Mouse (Mus musculus): Measurements from ENCODE around the gene Cd300lg. TPM values are rescaled to one million over a fixed set of nuclear protein-coding genes. Genes with fewer than 3 reads are reported as not detected.
A peak's percentile ranks its signal among the peaks of the same experiment; 100 is the strongest.

Gene Cd300lg
- total RNA-seq, 1 experiment, result not detected

DNA sequence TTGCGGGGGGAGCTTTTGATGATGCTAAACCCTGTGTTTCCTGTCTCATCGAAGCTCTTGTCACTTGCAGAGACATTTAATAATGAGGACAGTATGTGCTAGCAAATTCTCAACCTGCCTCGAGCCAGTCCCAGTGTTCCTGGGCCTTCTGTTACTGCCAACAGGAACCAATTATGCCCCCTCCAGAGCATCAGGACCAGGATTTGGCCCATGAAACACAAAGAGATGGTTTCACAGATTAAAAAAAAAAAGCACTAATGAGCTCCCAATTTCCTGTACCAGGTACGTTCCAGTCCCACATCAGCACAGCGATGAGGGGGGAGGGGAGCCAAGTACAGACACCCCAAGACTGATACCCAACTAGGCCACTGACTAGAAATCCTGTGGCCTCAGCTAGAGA is 20.1 kb upstream of the Cd300lg start:
- no peak overlapping the region for H3K27ac ChIP-seq (ENCODE audit: insufficient read depth, low read depth, low read length, poor library complexity, severe bottlenecking)
- DNase-seq (ENCODE audit: low read depth, low spot score), result no peak
- H3K4me3 ChIP-seq (ENCODE audit: insufficient read depth in 1 of 2, low read depth in 1 of 2, low read length in 2 of 2, poor library complexity in 1 of 2, severe bottlenecking in 1 of 2), result no peak overlapping the region
- peaks cover 3% of the 10 kb centered on the region; the same call in 1 of the 2 replicates for H3K36me3 ChIP-seq (ENCODE audit: control insufficient read depth, insufficient read depth, low read length, poor library complexity, severe bottlenecking)
- TF ChIP-seq CHD2 (IDR thresholded peaks at IDR 0.05; ENCODE audit: low read depth, low read length) (no peak), MAFK (IDR thresholded peaks at IDR 0.05; ENCODE audit: insufficient read depth, low read depth, low read length) (no peak), ZNF384 (IDR thresholded peaks at IDR 0.05; ENCODE audit: low read depth, low read length) (no peak), ZC3H11A (IDR thresholded peaks at IDR 0.05; ENCODE audit: borderline replicate concordance, low read depth, low read length) (no peak), HCFC1 (IDR thresholded peaks at IDR 0.05; ENCODE audit: borderline replicate concordance, insufficient read depth, low read length) (no peak)
- no peaks in the 10 kb centered on the region for H3K9me3 ChIP-seq (ENCODE audit: control insufficient read depth, insufficient read depth, low read depth, low read length)
- no peak overlapping the region for H3K9ac ChIP-seq (ENCODE audit: insufficient read depth, low read depth, low read length, poor library complexity, severe bottlenecking)
- in situ Hi-C loops (cut with MboI; ENCODE audit: low sequenced_read_pairs in 2 of 2, unreplicated experiment in 2 of 2), result no loop called here
- H3K4me1 ChIP-seq (ENCODE audit: control insufficient read depth in 2 of 2, insufficient read depth in 2 of 2, low read length in 2 of 2, poor library complexity in 1 of 2), result peaks cover 0 to 3% of the 10 kb centered on the region in 2 experiments; a peak in 1 of 4 replicates

- TF ChIP-seq ZC3H11A (IDR thresholded peaks at IDR 0.05; ENCODE audit: borderline replicate concordance, low read depth, low read length), result no peak
- no peak for TF ChIP-seq MAFK (IDR thresholded peaks at IDR 0.05; ENCODE audit: insufficient read depth, low read depth, low read length)
- TF ChIP-seq CHD2 (IDR thresholded peaks at IDR 0.05; ENCODE audit: low read depth, low read length), result no peak
- in situ Hi-C loops (cut with MboI; ENCODE audit: low sequenced_read_pairs in 2 of 2, unreplicated experiment in 2 of 2), result no loop called here
- Histone ChIP-seq H3K36me3 (ENCODE audit: control insufficient read depth, insufficient read depth, low read length, poor library complexity, severe bottlenecking) (peaks cover 3% of the 10 kb centered on the region; the same call in 1 of the 2 replicates), H3K9ac (ENCODE audit: insufficient read depth, low read depth, low read length, poor library complexity, severe bottlenecking) (no peak overlapping the region), H3K27ac (ENCODE audit: insufficient read depth, low read depth, low read length, poor library complexity, severe bottlenecking) (no peak overlapping the region), H3K4me3 (ENCODE audit: insufficient read depth in 1 of 2, low read depth in 1 of 2, low read length in 2 of 2, poor library complexity in 1 of 2, severe bottlenecking in 1 of 2) (0 out of 4 replicates have a peak overlapping the region, but pooled peaks of 1 of the 2 experiments have one; percentile 17), H3K4me1 (ENCODE audit: control insufficient read depth in 2 of 2, insufficient read depth in 2 of 2, low read length in 2 of 2, poor library complexity in 1 of 2) (peaks cover 0 to 3% of the 10 kb centered on the region in 2 experiments; a peak in 1 of 4 replicates), H3K9me3 (ENCODE audit: control insufficient read depth, insufficient read depth, low read depth, low read length) (no peaks in the 10 kb centered on the region)
- DNase-seq (ENCODE audit: low read depth, low spot score), result no peak
Measured at GRCm38 (mm10) chr11:102023406-102023805, 17.9 kb upstream of the Cd300lg start.

DNA sequence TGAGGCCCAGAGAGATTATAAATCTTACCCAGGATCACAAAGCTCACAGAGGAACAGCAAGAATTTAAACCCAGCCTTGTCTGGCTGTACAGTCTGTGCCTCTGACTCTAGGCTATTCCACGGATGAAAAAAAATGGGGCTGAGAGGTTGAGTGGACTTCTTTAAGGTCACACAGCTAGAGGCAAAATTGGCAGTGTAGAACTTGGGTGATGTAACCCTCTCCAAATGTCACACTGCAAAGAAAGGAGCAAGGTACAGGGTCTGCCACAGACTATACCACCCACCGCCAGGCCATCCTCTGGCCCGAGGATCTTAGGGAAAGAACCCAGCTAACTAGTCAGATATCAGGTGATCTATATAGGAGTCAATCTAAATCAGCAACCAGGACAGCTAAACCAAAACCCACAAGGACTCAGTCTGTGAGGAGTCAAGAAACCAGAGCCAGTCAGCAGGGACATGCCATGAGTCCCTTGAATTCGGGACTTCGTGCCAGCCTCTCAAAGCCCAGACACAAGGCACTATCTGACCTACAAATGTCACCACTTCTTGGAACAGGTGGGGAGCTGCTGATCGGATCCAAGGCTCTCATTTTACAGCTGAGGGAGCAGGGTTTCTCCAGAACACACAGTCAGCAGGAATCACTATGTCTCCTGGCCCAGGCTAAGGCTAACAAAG is 17.1 kb upstream of the Cd300lg start:
- no peak overlapping the region for H3K9ac ChIP-seq (ENCODE audit: insufficient read depth, low read depth, low read length, poor library complexity, severe bottlenecking)
- in situ Hi-C loops (cut with MboI; ENCODE audit: low sequenced_read_pairs in 2 of 2, unreplicated experiment in 2 of 2), result no loop called here
- peaks cover 0 to 3% of the 10 kb centered on the region in 2 experiments; a peak in 1 of 4 replicates for H3K4me1 ChIP-seq (ENCODE audit: control insufficient read depth in 2 of 2, insufficient read depth in 2 of 2, low read length in 2 of 2, poor library complexity in 1 of 2)
- no peak overlapping the region for H3K27ac ChIP-seq (ENCODE audit: insufficient read depth, low read depth, low read length, poor library complexity, severe bottlenecking)
- DNase-seq (ENCODE audit: low read depth, low spot score), result no peak
- no peaks in the 10 kb centered on the region for H3K9me3 ChIP-seq (ENCODE audit: control insufficient read depth, insufficient read depth, low read depth, low read length)
- H3K36me3 ChIP-seq (ENCODE audit: control insufficient read depth, insufficient read depth, low read length, poor library complexity, severe bottlenecking), result peaks cover 3% of the 10 kb centered on the region; the same call in 1 of the 2 replicates
- no peak for TF ChIP-seq CHD2 (IDR thresholded peaks at IDR 0.05; ENCODE audit: low read depth, low read length)
- TF ChIP-seq ZC3H11A (IDR thresholded peaks at IDR 0.05; ENCODE audit: borderline replicate concordance, low read depth, low read length), result no peak
- TF ChIP-seq HCFC1 (IDR thresholded peaks at IDR 0.05; ENCODE audit: borderline replicate concordance, insufficient read depth, low read length), result no peak
- TF ChIP-seq ZNF384 (IDR thresholded peaks at IDR 0.05; ENCODE audit: low read depth, low read length), result no peak
- no peak for TF ChIP-seq MAFK (IDR thresholded peaks at IDR 0.05; ENCODE audit: insufficient read depth, low read depth, low read length)
- no peak overlapping the region for H3K4me3 ChIP-seq (ENCODE audit: insufficient read depth in 1 of 2, low read depth in 1 of 2, low read length in 2 of 2, poor library complexity in 1 of 2, severe bottlenecking in 1 of 2)

DNA sequence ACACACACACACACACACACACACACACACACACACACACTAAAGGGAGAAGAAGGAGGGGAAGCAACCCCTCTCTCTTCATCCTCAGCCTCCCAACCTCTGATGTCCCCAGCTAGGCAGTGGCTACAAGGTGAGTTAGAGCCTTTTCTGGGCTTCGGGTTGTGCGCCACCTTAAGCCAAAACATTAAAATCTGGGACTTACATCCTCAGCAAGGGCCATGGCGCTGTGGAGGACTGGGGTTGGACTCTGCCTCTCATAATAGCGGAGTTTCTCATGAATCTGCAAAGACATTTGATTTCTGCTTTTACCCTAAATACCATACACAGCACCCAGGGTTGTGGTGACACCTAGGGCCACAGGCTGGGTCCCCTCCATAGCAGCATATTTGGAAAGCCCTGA is 16.4 kb upstream of the Cd300lg start:
- H3K9ac ChIP-seq (ENCODE audit: insufficient read depth, low read depth, low read length, poor library complexity, severe bottlenecking), result no peak overlapping the region
- DNase-seq (ENCODE audit: low read depth, low spot score), result no peak
- H3K27ac ChIP-seq (ENCODE audit: insufficient read depth, low read depth, low read length, poor library complexity, severe bottlenecking), result no peak overlapping the region
- H3K36me3 ChIP-seq (ENCODE audit: control insufficient read depth, insufficient read depth, low read length, poor library complexity, severe bottlenecking), result peaks cover 3% of the 10 kb centered on the region; the same call in 1 of the 2 replicates
- TF ChIP-seq MAFK (IDR thresholded peaks at IDR 0.05; ENCODE audit: insufficient read depth, low read depth, low read length), result no peak
- TF ChIP-seq HCFC1 (IDR thresholded peaks at IDR 0.05; ENCODE audit: borderline replicate concordance, insufficient read depth, low read length), result no peak
- no peak for TF ChIP-seq CHD2 (IDR thresholded peaks at IDR 0.05; ENCODE audit: low read depth, low read length)
- TF ChIP-seq ZNF384 (IDR thresholded peaks at IDR 0.05; ENCODE audit: low read depth, low read length), result no peak
- TF ChIP-seq ZC3H11A (IDR thresholded peaks at IDR 0.05; ENCODE audit: borderline replicate concordance, low read depth, low read length), result no peak
- in situ Hi-C loops (cut with MboI; ENCODE audit: low sequenced_read_pairs in 2 of 2, unreplicated experiment in 2 of 2), result no loop called here
- H3K9me3 ChIP-seq (ENCODE audit: control insufficient read depth, insufficient read depth, low read depth, low read length), result no peaks in the 10 kb centered on the region
- no peak overlapping the region for H3K4me3 ChIP-seq (ENCODE audit: insufficient read depth in 1 of 2, low read depth in 1 of 2, low read length in 2 of 2, poor library complexity in 1 of 2, severe bottlenecking in 1 of 2)
- peaks cover 0 to 3% of the 10 kb centered on the region in 2 experiments; a peak in 1 of 4 replicates for H3K4me1 ChIP-seq (ENCODE audit: control insufficient read depth in 2 of 2, insufficient read depth in 2 of 2, low read length in 2 of 2, poor library complexity in 1 of 2)
